Mouse (Mus musculus) spleen, adult 2 months (tissue): ENCODE measurements around the gene Zfp987. TPM values are rescaled to one million over a fixed set of nuclear protein-coding genes. Genes with fewer than 3 reads are reported as not detected.
"Not testable (repeated sequence)": the region's sequence is repeated elsewhere in the genome, so short reads cannot be mapped to it uniquely, and the experiment has no call there.

ENCODE experiments used
- DNase-seq, 2 experiments: peaks; one replicate each; pipeline versions ENCODE4 v3.0.0 to v3.0.0-alpha.2; 2012 to 2021; ENCODE audit warnings: low spot score in 2 of 2, low read depth in 1 of 2
- H3K27ac ChIP-seq: fragments of 200-500 bp; 2 replicates; pipeline ENCODE4 v1.5.1; 2012; ENCODE audit warnings: low read length, inconsistent platforms; ENCODE audit not compliant: insufficient read depth
- H3K27me3 ChIP-seq: fragments of 200-500 bp; 2 replicates; pipeline ENCODE4 v1.6.1; 2012; ENCODE audit warnings: mild to moderate bottlenecking, moderate library complexity, low read length, inconsistent platforms; ENCODE audit not compliant: control insufficient read depth, insufficient read depth
- H3K36me3 ChIP-seq: fragments of 200-500 bp; 2 replicates; pipeline ENCODE4 v1.6.1; 2012; ENCODE audit warnings: mild to moderate bottlenecking, low read length, inconsistent platforms; ENCODE audit not compliant: control insufficient read depth, insufficient read depth
- H3K4me1 ChIP-seq: fragments of 200-500 bp; 2 replicates; pipeline ENCODE4 v1.6.1; 2011; ENCODE audit warnings: inconsistent platforms; ENCODE audit not compliant: control insufficient read depth, insufficient read depth, insufficient read length
- H3K4me3 ChIP-seq: fragments of 200-500 bp; 2 replicates; pipeline ENCODE4 v1.5.1; 2011; ENCODE audit warnings: mild to moderate bottlenecking, inconsistent platforms; ENCODE audit not compliant: insufficient read depth, insufficient read length; ENCODE audit errors: extremely low read depth
- WGBS: fragments of 180-500 bp; shearing (Covaris S2); methylation state at CpG from one replicate; pipeline ENCODE4 v1.1.7; 2018; 5-methylcytosine and 5-hydroxymethylcytosine counted together
- polyA plus RNA-seq: library from polyadenylated mRNA; depleted of rRNA; stranded (reverse); fragments of >200 nt; gene quantifications from 2 replicates; pipeline ENCODE4 v1.2.3, GENCODE M21; 2012

The Zfp987 gene
- polyA plus RNA-seq, 1 experiment, result not detected

GRCm38 (mm10) chr4:146064807-146065206 is 32.3 kb upstream of the Zfp987 start:
- DNase-seq, H3K27me3 ChIP-seq, H3K4me3 ChIP-seq, H3K27ac ChIP-seq, H3K4me1 ChIP-seq, H3K36me3 ChIP-seq: not testable (repeated sequence)
- WGBS, result 66% methylated on average over 5 of the region's 5 CpGs

- WGBS, result 45% methylated on average over 45 of the region's 45 CpGs
- not testable (repeated sequence) for H3K27ac ChIP-seq, H3K27me3 ChIP-seq, H3K4me3 ChIP-seq, H3K36me3 ChIP-seq, H3K4me1 ChIP-seq, DNase-seq
Measured at GRCm38 (mm10) chr4:146066932-146067580, 30.0 kb upstream of the Zfp987 start.

- H3K27ac ChIP-seq, H3K4me3 ChIP-seq, H3K27me3 ChIP-seq, H3K4me1 ChIP-seq, H3K36me3 ChIP-seq, DNase-seq: not testable (repeated sequence)
- WGBS, result 39% methylated on average over 55 of the region's 55 CpGs
Measured at GRCm38 (mm10) chr4:146067594-146067993, 29.5 kb upstream of the Zfp987 start.

DNA sequence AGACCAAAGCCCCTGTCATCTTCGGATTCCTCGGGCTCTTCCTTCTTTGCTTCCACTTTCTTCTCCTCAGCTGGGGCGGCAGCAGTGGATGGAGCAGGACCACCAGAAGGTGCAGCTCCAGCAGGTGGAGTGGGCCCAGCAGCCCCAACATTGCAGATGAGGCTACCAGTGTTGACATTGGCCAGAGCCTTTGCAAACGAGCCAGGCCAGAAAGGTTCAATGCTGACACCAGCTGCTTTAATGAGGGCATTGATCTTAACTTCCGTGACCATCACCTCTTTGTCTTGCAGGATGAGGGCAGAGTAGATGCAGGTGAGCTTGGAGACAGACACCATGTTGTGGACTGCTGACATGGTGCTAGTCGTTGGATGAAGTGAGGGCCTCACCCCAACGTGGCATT is 23.8 kb upstream of the Zfp987 start:
- not testable (repeated sequence) for DNase-seq, H3K4me1 ChIP-seq, H3K36me3 ChIP-seq, H3K27me3 ChIP-seq, H3K4me3 ChIP-seq, H3K27ac ChIP-seq
- whole genome bisulfite sequencing, result 85% methylated on average over 7 of the region's 7 CpGs

DNA sequence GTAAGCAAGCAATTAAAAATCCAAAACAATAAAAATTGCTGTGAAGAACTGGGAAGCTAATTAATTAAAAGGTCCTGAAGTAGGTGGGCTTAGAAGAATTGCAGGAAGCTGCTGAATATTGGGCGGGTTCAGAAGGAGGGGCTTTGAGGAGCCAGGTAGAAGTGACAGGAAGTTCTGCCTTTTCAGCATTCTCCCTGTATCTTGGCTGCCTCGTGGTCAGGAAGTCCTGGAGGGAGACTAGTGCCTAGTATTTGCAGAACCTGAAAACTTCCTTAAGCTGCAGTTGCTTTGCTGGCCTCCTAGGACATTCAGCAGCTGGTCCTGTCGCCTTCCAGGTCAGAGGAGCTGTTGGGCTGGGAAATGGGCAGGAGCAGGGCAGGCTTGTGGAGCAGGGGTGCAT is 4.3 kb downstream of the Zfp987 start:
- WGBS, result 34% methylated on average over 3 of the region's 3 CpGs
- not testable (repeated sequence) for H3K27ac ChIP-seq, H3K4me1 ChIP-seq, H3K27me3 ChIP-seq, H3K36me3 ChIP-seq, H3K4me3 ChIP-seq, DNase-seq

DNA sequence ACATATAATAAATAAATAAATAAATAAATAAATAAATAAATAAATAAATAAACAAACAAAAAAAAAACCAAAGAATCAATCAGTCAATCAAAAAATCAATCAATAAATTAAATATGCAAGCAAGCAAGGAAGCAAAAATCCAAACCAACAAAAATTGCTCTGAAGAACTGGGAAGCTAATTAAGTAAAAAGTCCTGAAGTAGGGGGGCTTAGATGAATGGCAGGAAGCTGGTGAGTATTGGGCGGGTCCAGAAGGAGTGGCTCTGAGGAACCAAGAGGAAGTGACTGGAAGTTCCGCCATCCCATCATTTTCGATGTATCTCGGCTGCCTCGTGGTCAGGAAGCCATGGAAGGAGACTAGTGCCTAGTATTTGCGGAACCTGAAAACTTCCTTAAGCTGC is 59.4 kb downstream of the Zfp987 start, which contains the start of gene Zfp600:
Zfp600 (plus strand) TSS at position 301 of the 400 bp plus-strand sequence.
- WGBS, result no CpG with 5 or more reads among the region's 6 CpGs
- not testable (repeated sequence) for H3K27me3 ChIP-seq, H3K4me1 ChIP-seq, H3K36me3 ChIP-seq, DNase-seq, H3K27ac ChIP-seq, H3K4me3 ChIP-seq

GRCm38 (mm10) chr4:146162893-146163292 is 65.8 kb downstream of the Zfp987 start:
- not testable (repeated sequence) for H3K4me1 ChIP-seq, H3K4me3 ChIP-seq, H3K27me3 ChIP-seq, DNase-seq, H3K27ac ChIP-seq, H3K36me3 ChIP-seq
- 77% methylated on average over 4 of the region's 4 CpGs for WGBS

- 78% methylated on average over 3 of the region's 3 CpGs for WGBS
- not testable (repeated sequence) for DNase-seq, H3K36me3 ChIP-seq, H3K27ac ChIP-seq, H3K27me3 ChIP-seq, H3K4me1 ChIP-seq, H3K4me3 ChIP-seq
Measured at GRCm38 (mm10) chr4:146167202-146167832, 70.2 kb downstream of the Zfp987 start.

DNA sequence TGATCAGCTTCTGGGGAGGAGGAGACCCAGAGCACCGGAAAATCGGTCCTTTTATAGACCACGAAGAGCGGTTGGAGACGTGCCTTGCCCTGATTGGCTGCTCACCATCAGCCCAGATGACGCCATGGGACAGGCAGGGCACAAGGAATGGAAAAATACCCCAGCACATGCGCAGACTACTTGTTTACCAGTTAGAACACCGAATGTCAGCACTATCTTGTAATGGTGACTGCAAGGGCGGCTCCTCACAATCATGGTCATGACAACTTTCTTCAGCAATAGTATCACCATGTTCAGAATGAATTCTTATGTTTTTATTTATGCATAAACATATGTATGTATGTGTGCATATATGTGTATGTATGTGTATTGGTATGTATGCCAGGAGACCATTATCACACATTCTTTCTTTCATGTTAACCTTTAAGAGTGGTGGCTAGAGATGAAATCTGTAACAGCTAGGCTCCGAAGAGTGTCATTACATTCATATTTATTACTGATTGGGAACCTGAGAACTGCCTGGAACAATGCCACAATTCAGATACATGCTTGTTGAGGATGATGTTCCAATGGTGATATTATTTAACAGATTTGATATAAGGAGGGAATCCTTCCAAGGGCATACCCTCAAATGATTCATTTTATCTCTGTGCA is 70.9 kb downstream of the Zfp987 start:
- not testable (repeated sequence) for H3K27me3 ChIP-seq, DNase-seq, H3K4me3 ChIP-seq, H3K27ac ChIP-seq, H3K36me3 ChIP-seq, H3K4me1 ChIP-seq
- WGBS, result 80% methylated on average over 10 of the region's 10 CpGs

DNA sequence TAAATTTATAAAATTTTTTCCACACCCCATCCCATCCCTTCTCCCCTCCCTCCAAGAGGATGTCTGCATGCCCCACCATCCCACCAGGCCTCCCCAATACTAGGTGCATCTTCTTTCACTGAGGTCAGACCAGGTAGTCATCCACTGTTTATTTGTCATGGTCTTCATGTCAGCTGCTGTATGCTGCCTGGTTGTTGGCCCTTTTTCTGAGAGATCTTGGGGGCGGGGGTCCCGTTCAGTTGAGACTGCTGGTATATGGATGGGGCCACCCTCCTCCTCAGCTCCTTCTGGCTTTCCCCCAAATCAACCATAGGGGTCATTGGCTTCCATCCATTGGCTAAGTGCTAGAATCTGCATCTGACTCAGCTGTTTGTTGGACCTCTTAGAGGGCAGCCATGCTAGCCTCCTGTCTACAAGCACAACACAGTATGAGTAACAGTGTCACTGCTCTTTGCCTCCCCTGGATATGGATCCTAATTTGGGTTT is 71.7 kb downstream of the Zfp987 start:
- no CpG with 5 or more reads among the region's 2 CpGs for WGBS
- H3K27ac ChIP-seq, H3K4me3 ChIP-seq, H3K4me1 ChIP-seq, DNase-seq, H3K27me3 ChIP-seq, H3K36me3 ChIP-seq: not testable (repeated sequence)
